Mouse (Mus musculus) thymus, postnatal 4 days (tissue): ENCODE results near the gene Klhl23.
A peak's percentile ranks its signal among the peaks of the same experiment; 100 is the strongest.

Source experiments
- DNase-seq: peaks from one replicate; pipeline ENCODE4 v3.0.0; 2021

Klhl23 gene

DNA sequence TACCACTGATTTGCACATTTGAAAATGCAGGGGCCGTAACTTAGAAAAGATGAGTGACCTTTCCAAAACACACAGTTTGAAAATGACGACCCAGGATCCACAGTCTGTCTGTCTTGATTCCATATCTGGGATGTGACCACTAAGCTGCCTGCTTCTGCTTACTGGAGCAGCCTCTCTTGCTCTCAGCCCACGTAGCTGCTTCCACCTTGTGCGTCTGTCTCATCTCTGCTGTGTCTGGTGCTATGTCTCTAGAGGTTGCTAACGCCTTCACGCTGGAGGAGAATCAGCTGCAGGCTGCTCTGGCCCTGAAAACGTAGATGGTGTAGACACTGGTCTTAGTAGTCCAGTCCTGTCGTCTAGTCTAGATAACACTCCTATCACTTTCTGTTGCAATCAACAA is 8.4 kb downstream of the Klhl23 start:
- DNase-seq, result no peak

DNA sequence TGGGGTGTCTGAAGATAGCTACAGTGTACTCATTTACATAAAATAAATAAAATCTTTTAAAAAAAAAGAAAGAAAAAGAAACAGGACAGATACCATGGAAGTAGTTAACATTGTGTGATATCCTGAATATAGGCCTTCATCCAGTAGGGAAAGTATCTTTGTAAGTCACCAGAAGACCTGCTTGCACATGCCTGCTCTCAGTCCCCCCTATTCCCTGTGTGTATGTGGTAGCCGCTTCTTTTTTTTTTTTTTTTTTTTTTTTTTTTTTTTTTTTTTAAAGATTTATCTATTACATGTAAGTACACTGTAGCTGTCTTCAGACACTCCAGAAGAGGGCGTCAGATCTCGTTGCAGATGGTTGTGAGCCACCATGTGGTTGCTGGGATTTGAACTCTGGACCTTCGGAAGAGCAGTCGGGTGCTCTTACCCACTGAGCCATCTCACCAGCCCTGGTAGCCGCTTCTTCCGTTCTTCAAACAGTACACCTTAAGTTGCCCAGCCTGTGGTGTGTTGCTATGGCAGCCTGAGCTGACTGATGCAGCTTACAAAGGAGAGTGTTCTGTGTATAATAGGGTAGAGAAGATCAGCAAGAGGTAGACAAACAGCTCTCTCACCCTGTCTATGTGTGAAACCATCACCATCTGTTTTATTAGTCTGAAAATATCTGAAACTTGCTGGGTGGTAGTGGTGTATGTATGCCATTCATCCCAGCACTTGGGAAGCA is 15.7 kb downstream of the Klhl23 start:
- no peak for DNase-seq

DNA sequence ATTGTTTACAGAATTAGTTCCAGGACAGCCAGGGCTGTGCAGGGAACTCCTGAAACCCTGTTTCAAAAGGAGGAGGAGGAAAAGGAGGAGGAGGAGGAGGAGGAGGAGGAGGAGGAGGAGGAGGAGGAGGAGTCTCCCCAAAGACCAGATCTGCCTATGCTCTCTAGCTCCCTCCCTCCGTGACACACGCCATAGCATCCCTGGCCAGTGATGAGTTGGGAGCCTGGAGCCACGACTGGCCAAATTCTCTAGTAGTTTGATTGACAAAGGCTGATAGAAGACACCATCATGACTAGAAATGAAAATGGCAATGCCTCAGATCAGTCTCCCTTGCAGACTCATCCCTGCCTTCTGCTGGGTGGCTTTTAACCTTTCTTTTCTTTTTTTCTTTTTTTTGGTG is 16.3 kb downstream of the Klhl23 start:
- DNase-seq, result no peak

DNA sequence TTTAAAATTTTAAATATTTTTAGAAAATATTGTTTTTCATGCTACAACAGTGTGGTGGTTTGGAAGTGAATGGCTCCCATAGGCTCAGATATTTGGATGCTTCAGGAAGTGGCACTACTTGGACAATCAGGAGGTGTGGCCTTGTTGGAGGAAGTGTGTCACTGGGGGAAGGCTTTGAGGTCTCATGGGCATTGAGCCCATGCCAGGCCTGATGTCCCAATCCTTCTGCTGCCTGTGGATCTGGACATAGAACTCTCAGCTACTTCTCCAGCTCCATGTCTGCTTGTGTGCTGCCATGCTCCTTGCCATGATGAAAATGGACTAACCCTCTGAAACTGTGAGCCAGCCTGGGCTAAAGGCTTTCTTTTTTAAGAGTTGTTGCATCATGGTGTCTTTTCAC is 17.0 kb downstream of the Klhl23 start:
- DNase-seq, result no peak

DNA sequence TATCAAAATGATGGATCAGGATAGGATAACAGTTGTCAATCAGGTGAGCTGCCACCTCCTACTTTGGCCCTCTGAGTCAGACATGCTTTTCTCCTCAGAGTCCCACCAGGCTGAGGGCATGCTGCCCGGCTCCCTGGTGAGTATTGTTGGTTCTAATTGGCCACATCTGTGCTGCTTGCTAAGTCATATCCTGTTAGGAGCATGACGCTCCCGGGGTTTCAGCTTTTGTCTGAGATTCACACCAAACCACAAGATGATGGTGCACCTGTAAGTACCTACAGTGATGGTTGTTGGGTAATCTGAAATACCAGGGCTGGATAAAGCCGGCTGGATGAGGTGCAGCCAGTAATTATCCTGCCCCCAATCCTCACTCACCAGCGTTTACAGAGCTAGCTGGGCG is 18.5 kb downstream of the Klhl23 start:
- DNase-seq, result no peak

DNA sequence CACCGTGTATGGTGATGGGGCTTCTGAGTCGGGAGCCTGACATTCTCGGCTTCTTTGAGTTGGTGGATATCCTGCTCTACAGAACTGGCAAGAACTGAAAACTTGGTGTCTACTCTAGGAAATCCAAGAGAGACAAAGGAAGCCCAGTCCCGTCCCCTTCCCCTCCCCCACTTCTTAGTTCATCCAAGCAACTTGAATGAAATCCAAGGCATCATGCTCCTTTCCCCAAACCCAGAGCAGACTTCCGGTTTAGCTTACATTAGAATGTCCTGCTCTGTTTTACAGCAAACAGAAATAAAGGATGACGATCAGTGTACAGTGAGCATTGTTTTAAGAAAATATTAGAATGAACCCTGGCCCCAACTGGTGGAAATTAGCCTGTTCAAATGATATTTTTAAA is 27.5 kb downstream of the Klhl23 start:
- no peak for DNase-seq

DNA sequence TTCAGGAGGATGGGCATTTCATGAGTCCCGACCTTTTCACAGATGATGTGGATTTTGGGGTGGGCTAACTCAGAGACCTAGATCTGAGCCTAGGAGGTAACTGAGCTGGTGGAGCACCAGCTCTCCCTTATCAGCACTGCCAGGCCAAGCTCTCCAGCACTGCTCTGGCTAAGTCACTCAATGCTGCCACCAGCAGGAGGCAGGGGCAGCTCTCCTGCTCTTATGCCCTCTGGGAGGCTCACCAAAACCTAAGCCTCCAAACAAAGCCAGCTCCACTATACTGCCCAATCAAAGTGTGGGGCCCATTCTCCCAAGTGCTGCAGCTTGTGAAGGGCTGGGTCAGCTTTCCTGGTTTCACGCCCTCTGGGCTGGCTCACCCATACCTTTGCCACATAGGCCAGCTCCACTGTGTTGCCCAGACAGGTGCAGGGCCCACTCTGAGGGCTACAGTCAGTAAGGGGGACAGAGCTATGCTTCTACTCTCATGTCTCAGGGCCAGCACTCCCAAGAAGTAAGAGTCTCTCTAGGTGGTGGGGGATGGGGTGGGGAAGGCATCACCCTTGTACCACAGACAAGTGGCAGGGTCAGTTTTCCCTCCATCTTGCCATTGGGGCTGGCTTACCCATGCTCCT is 29.8 kb downstream of the Klhl23 start:
- DNase-seq, result peak; percentile 19

DNA sequence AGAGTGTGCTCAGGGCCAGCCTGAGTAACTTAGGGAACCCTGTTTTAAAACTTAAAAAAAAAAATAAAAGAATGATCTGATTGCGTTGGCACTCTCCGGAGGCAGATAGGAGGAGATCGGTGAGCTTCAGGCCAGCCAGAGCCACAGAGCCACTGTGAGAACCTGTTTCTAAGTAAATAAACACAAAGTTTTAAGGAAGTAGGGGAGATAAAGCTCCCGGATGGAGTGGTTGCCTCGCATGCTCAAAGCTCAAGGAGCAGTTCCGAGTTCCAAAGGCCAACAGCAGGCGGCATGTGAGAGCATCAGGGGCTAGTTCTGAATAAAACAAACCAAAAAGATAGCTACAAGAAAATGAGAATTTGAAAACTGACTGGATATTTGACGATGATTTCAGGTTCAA is 34.6 kb downstream of the Klhl23 start:
- DNase-seq, result peak; percentile 51

DNA sequence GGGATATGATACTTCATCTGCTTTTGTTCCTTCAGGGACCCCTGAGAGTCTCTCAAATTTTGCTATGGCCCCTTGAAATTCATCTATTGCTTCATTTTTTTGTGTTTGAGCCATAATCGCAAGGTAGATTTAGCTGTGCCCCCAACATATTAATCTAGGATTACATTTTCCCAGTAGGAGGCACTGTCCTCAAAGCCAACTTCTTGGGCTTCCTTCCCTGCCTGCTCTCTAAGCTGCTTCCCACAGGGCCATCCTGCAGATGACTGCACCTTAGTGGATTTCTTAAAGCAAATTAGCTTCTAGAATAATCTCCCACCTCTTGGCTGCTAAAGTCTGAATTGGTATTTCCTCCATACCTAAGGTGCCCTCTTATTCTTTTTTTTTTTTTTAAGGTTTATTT is 36.1 kb downstream of the Klhl23 start:
- peak; percentile 20 for DNase-seq

DNA sequence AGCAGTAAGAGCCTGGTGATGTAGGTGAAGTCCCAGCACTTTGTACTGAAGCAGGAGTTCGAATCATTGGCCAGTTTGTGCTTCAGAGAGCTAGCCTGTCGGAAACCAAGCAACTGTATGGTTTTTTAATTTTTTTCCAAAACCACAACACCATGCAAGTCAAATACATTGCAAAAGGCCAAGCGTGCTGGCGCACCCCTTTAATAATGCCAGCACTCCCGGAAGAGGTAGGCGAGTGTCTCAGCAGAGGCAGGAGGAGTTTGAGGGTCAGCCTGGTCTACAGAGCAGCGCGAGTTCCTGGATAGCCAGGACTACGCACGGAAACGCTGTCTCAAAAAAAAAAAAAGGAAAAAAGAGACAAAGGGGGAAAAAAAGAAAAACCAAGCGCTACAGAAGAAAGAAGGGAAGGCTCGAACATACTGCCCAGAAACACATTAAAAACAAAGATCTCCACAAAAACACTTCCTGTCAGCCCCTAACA is 39.3 kb downstream of the Klhl23 start:
- DNase-seq, result peak; percentile 51

DNA sequence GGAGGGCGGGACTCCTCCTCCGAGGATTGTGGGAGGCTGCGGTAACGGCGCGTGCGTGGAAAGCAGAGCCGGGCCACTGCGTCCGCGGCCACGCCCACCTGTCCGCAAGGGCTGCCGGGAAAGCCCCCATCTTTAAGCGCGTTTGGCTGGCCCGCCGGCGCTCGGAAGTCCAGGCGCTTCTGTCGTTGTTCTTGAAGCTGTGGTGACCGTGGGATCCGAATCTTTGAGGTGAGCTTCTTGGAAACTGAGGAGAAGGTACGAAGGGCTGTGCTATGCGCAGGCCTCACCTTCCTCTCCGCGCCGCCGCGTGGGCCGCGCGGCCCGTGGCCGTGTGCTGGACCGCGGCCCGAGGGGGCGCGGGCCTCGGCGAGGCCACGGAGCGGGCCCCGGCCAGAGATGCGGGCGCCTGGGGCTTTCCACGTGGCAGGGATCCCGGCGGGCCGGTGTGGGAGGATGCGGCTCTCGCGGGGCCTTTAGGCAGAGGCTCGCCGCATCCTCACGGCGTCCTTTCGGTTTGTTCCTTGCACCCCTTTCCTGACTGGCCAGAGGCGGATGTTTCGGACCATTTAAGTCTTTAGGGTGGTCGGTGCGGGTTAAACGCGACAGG is 39.8 kb downstream of the Klhl23 start, which contains the start of gene Ssb:
TSS of gene Ssb (plus strand) at position 78 of the 607 bp plus-strand sequence.
- DNase-seq, result peak; percentile 97

DNA sequence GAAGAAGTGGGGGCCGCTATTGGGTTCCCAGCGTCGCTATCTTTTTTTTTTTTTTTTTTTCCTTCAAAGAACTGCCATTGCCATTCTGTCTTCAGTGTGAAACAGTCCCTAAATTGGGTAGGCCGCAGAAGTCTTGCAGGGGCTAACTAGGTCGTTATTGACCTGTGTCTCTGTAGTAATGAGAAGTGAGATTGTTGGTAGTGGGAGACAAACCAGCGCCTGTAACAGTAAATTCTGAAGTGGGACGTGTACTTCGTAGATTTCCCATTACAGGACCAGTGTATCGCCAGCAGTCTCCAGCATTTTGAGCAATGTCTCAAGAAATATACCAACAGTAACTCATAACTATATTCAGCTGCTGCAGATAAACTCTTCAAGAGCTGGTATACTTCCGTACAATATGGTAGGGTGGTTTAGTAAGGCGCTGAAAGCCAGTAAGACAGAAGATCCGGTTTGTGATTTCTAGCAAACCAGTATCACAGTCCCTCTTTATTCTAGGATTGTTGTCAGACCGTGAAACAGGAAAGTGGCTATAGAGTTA is 40.4 kb downstream of the Klhl23 start:
- DNase-seq, result no peak

DNA sequence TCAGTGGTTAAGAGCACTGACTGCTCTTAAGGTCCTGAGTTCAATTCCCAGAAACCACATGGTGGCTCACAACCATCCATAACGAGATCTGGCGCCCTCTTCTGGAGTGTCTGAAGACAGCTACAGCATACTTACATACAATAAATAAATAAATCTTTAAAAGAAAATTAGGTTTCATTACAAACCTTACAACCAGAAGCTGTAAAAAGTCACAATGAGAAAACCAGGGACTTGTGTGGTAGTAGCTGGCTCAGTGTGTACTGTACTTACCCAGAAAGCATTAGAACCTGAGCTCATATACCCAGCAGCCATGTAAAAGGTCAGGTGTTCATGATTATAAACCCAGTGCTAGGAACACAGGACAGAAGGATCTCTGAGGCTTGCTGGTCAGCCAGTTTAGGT is 62.2 kb downstream of the Klhl23 start:
- peak; percentile 21 for DNase-seq

DNA sequence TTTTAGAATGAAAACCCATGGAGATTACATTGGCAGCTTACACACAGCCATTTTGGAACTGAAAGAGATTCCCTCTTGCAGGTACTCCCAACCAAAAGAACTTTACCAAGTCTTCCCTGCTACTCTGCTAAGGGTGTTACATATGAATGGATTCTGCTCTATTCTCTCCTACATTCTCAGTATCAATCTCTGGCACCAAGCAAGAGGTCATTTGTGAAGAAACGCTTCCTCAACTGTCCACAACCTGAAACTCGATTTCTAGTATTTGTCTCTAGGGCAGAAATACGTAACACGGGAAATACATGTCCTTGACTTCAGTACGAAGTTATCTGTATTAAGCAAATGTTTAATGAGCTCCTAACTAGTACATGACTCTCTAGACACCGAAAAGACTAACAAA is 62.8 kb downstream of the Klhl23 start:
- no peak for DNase-seq

DNA sequence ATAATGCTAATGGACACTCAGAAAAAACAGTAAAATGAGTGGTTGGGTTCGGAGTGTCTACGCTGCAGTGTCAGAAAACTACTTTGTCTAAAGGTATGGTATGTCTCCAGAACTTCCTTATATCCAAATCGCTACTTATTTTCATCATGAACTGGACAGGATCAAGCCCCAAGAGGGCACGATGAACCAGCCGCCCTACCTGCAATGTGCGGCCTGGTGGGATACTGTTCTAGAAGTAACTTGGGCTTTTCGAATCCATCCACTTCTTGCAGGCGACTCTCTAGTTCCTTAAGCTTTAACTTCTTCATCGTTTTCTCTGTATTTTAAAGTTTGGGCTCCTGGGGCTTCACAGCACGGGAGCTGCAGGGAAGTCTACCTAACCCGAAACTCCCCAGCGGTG is 63.3 kb downstream of the Klhl23 start:
- no peak for DNase-seq

DNA sequence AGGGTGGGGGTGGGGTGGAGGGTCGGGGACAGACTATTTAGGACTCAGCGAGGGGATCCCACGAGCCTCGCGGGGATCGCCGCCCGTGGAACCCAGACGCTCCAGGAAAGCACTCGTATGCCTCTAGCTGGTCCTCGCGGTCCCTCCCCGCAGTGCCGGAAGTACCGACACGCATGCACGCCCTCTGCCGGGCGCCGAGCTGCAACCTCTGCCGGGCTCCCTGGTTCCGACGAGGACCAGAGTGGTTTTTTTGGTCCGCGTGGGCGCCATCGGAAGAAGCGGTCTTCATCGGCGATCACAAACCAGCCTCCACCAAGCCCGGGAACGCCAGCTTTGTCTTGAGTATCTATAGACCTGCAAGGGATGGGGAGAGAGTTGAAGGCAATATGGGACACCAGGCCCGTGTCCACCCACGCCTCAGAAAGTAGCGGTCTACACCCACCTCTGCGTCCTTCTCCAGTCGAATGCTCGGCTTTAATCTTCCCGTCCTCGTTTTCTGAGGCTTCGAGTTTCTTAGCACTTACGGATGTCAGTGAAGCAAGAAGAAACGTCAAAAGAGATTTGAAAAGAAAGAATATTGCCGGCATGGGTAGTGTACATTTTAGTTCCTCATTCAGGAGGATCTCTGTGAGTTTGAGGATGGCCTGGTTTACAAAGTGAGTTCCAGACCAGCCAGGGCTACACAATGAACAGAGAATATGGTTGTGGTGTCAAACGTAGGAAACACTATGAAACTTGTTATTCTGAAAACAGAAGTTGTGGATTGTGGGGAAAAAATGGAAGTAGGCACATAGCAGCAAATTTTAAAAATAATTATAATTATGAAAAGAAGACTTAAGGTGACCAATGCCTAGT is 63.9 kb downstream of the Klhl23 start, which contains the start of gene Mettl5:
TSS of gene Mettl5 (minus strand) at position 165 of the 855 bp plus-strand sequence.
- peak; percentile 96 for DNase-seq
